Mouse (Mus musculus): ENCODE measurements at regions not wholly inside any gene's neighbourhood (a gene's known extent, or its start where the extent isn't known, plus 50 kb on each side); places are given as distances from the start of the nearest gene placed in this dataset.
"Not testable (repeated sequence)": the region's sequence is repeated elsewhere in the genome, so short reads cannot be mapped to it uniquely, and the experiment has no call there.

DNA sequence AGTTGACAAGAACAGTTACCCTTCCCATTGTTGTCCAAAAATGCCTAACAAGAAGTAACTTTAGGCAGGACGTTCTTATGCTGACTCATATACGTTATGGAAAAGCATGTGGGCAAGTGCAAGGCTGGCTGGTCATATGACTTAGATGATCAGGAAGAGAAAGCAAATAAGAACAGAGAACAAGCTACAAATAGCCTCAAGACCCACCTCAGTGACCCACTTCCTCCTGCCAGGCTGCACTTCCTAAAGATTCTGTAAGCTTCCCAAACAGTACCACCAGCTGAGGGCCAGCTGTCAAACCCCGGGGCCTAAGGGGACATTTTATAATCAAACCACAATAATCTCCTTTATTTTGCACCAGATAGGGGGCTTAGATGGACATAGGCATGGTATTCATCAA, 628.9 kb upstream of the Gm19410 start:
- Histone ChIP-seq H3K9me3 (replicated peaks) (no peaks in the 10 kb centered on the region), H3K4me3 (no peak overlapping the region), H3K36me3 (no peaks in the 10 kb centered on the region), H3K27ac (no peak overlapping the region), H3K4me1 (no peaks in the 10 kb centered on the region), H3K27me3 (ENCODE audit: low read depth, poor library complexity, severe bottlenecking) (no peaks in the 10 kb centered on the region)
- no peak for DNase-seq (ENCODE audit: low spot score)
- 87% methylated on average over 3 of the region's 3 CpGs for WGBS

DNA sequence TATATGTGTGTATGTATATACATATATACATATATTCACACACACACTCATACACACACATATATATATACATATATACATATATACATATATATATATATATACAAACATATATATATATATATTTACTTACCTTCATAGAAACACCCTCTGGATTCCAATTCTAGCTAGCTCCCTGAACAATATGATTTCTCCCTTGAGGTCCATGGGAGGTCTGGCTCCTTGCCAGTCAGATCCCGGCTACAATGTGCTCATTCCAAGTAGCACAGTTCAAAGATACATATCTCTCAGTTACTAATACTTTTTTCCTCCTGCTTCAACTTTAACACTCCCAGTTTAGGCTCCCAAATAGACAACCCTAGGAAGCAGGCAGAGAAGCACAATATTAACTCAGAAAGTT, 624.8 kb upstream of the Gm19410 start:
- Histone ChIP-seq H3K9me3 (replicated peaks) (no peaks in the 10 kb centered on the region), H3K27me3 (ENCODE audit: low read depth, poor library complexity, severe bottlenecking) (peaks cover 5% of the 10 kb centered on the region; the same call in 1 of the 2 replicates), H3K36me3 (no peaks in the 10 kb centered on the region), H3K27ac (no peak overlapping the region), H3K4me1 (peaks cover 4% of the 10 kb centered on the region; the same call in 1 of the 2 replicates), H3K4me3 (no peak overlapping the region)
- no peak for DNase-seq (ENCODE audit: low spot score)
- 89% methylated on average over 1 of the region's 1 CpGs for WGBS

DNA sequence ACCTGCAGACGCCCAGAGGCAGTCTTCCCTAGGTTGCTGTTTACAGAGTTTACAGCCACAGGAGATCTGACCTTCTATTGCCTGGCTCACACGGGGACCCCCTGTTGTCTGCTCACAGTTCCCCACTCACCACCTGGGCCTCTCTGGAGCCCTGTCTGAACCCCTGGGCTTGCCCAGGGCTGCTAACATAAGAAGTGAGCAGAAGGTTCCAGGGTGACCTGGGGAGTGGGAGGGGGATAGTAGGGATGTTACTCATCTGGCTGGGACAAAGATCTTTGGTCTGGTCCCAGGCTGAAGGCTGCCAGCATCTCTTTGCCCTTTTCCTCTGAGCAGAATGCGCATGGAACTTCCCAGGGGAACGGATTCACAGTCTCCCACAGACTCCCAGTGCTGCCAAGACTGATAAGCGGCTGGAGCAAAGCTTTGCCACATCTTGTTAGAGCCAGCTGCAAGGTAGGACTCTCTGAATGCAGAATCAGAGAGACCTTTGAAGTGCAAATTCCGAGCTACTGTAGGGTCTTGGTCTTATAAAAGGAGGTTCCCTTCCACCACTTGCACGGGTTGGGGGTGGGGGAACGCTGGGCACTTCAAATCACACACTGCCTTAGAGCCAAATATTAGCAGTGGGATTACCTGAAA, 622.5 kb upstream of the Gm19410 start:
- H3K9me3 ChIP-seq (replicated peaks) = no peaks in the 10 kb centered on the region
- no peak overlapping the region for H3K27ac ChIP-seq
- H3K36me3 ChIP-seq = no peaks in the 10 kb centered on the region
- no peak for DNase-seq (ENCODE audit: low spot score)
- H3K4me3 ChIP-seq = no peak overlapping the region
- WGBS = 19% methylated on average over 8 of the region's 8 CpGs
- peaks cover 4% of the 10 kb centered on the region; the same call in 1 of the 2 replicates for H3K4me1 ChIP-seq
- H3K27me3 ChIP-seq (ENCODE audit: low read depth, poor library complexity, severe bottlenecking) = peaks cover 5% of the 10 kb centered on the region; the same call in 1 of the 2 replicates

DNA sequence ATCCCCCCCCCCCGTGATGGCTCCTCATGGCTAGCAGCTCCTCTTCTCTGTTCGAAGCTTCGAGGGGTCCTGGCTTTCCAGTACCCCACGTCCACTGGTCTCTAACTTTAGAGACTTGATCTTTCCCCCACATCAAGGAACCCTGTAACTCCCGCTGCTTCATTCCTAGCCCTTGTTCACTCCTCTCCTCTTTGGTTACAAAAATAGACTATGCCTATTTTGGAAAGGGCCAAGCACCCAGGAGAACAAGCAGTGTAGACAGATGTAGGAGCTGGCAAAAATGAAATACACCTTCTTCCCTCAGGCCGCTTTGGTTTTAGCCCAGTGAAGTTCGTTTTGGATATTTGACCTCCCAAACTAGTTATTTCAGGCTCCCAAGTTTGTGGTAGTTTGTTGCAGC, 621.9 kb upstream of the Gm19410 start:
- Histone ChIP-seq H3K4me3 (no peak overlapping the region), H3K27ac (no peak overlapping the region), H3K9me3 (replicated peaks) (no peaks in the 10 kb centered on the region), H3K4me1 (peaks cover 4% of the 10 kb centered on the region; the same call in 1 of the 2 replicates), H3K36me3 (no peaks in the 10 kb centered on the region), H3K27me3 (ENCODE audit: low read depth, poor library complexity, severe bottlenecking) (peaks cover 5% of the 10 kb centered on the region; the same call in 1 of the 2 replicates)
- 41% methylated on average over 7 of the region's 7 CpGs for WGBS
- no peak for DNase-seq (ENCODE audit: low spot score)

DNA sequence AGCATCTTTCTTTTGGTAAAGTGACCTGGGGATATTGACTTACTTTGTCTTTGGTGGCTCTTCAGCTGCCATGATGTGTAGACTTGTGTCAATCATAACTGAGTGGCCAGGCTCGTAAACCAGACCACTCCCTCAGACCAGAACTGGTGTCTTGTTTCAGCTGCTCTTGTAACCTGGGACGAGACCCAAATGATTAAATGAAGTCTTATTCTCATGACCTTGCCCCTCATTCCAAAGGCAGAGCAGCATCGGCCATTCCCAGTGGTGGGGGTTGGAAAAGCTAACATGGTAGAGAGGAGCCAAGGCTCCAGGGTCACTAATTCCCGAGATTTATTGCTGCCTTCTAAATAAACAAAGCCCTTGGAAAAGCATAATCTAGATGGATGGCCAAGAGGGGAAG, 621.2 kb upstream of the Gm19410 start:
- no peaks in the 10 kb centered on the region for H3K36me3 ChIP-seq
- peaks cover 4% of the 10 kb centered on the region; the same call in 1 of the 2 replicates for H3K4me1 ChIP-seq
- H3K27me3 ChIP-seq (ENCODE audit: low read depth, poor library complexity, severe bottlenecking) = peaks cover 5% of the 10 kb centered on the region; the same call in 1 of the 2 replicates
- WGBS = 38% methylated on average over 4 of the region's 4 CpGs
- no peak overlapping the region for H3K27ac ChIP-seq
- DNase-seq (ENCODE audit: low spot score) = no peak
- no peak overlapping the region for H3K4me3 ChIP-seq
- no peaks in the 10 kb centered on the region for H3K9me3 ChIP-seq (replicated peaks)

DNA sequence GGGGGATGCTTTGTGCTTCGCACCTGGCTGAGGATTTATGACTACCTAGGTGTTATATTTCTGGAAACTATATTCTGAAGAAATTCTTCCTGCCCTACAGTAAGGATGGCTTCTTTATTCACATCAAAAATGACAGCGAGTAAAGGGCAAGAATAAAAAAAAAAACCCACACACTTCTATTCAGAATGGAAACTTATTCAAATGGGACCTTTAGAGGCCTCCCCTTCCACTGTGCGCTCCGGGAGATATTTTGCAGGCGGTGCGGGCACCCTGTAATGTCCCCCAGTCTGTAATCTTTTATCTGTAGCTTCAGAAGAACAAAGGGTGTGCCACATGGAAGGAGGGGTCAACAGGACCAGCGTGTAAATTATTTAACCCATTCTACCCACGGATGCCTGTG, 618.1 kb upstream of the Gm19410 start:
- peaks cover 5% of the 10 kb centered on the region; the same call in 1 of the 2 replicates for H3K27me3 ChIP-seq (ENCODE audit: low read depth, poor library complexity, severe bottlenecking)
- no peaks in the 10 kb centered on the region for H3K36me3 ChIP-seq
- peaks cover 4% of the 10 kb centered on the region; the same call in 1 of the 2 replicates for H3K4me1 ChIP-seq
- no peak overlapping the region for H3K4me3 ChIP-seq
- WGBS = 92% methylated on average over 8 of the region's 8 CpGs
- H3K9me3 ChIP-seq (replicated peaks) = no peaks in the 10 kb centered on the region
- no peak overlapping the region for H3K27ac ChIP-seq
- DNase-seq (ENCODE audit: low spot score) = no peak

DNA sequence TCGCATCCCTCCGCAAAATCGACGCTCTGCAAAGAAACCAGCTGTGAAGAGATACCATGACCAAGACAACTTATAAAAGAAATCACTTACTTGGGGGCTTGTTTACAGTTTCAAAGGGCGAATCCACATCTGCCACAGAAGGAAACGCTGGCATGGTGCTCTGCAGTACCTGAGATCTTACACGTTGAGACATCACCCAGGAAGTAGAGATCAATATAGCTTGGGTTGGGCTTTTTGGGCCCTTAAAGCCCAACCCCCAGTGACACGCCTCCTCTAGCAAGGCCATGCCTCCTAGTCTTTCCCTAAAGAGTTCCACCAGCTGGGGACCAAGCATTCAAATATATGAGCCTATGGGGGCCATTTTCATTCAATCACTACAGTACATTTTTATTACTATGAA, 617.6 kb upstream of the Gm19410 start:
- Histone ChIP-seq H3K36me3 (no peaks in the 10 kb centered on the region), H3K27ac (no peak overlapping the region), H3K27me3 (ENCODE audit: low read depth, poor library complexity, severe bottlenecking) (peaks cover 3% of the 10 kb centered on the region; the same call in 1 of the 2 replicates), H3K9me3 (replicated peaks) (no peaks in the 10 kb centered on the region), H3K4me3 (no peak overlapping the region), H3K4me1 (peaks cover 4% of the 10 kb centered on the region; the same call in 1 of the 2 replicates)
- no peak for DNase-seq (ENCODE audit: low spot score)
- 91% methylated on average over 8 of the region's 8 CpGs for WGBS

DNA sequence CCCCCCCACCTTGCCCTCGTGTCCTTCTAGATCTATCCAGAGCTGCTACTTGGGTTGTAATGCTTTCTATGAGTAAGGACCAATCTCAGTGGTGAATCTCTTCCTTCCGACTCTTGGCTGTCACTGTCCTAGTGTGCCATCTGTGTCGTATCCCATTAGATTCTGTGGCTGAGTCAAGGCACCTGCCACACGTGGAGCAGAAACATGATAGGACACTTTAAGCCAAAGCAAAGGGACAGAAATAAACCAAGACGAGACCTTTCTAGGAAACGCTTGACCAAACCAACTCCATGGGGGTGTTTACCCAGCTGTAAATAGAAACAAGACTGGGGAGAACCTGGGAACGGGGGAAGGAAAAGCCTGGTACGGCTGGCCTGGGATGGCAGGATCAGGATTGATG, 613.0 kb upstream of the Gm19410 start:
- no peak overlapping the region for H3K27ac ChIP-seq
- H3K4me1 ChIP-seq = no peaks in the 10 kb centered on the region
- WGBS = 77% methylated on average over 8 of the region's 8 CpGs
- no peaks in the 10 kb centered on the region for H3K36me3 ChIP-seq
- no peak overlapping the region for H3K4me3 ChIP-seq
- no peak for DNase-seq (ENCODE audit: low spot score)
- no peaks in the 10 kb centered on the region for H3K27me3 ChIP-seq (ENCODE audit: low read depth, poor library complexity, severe bottlenecking)
- no peaks in the 10 kb centered on the region for H3K9me3 ChIP-seq (replicated peaks)

DNA sequence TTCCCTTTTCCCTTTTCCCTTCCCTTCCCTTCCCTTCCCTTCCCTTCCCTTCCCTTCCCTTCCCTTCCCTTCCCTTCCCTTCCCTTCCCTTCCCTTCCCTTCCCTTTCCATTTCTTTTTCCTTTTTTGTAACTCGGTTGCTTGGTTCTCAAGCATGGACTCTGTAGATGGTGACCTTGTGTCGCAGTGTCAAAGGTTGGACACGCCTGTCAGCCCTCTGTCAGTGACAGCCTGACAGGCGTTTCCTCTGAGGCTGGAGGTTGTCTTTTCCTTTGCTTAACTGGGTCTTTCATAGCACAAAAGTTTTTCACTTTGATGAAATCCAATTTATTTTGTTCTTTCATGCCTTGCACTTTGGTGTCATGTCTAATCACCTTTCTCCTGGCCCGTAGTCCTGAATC, 609.3 kb upstream of the Gm19410 start:
- Histone ChIP-seq H3K36me3 (no peaks in the 10 kb centered on the region), H3K27me3 (ENCODE audit: low read depth, poor library complexity, severe bottlenecking) (no peaks in the 10 kb centered on the region), H3K4me1 (no peaks in the 10 kb centered on the region), H3K27ac (no peak overlapping the region), H3K4me3 (no peak overlapping the region), H3K9me3 (replicated peaks) (no peaks in the 10 kb centered on the region)
- DNase-seq (ENCODE audit: low spot score) = no peak
- 53% methylated on average over 5 of the region's 5 CpGs for WGBS

DNA sequence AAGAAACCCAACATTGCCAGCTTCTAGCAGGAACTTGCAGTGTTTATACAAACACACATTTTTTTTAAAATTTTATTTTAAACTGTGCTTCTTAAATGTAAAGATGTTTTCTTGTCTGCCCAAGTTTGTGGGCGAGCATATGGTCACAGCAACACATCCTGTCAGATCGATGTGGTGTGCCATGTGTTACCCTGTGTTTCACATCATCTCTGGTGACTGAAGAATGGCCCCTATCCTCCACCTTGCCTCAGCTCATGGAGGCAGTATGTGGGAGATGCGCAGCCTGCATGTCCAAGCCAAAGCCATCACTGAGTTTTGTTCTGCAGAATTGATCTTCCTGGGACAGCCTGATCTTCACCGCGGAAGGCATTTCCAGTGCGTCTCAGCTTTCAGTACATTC, 607.9 kb upstream of the Gm19410 start:
- no peaks in the 10 kb centered on the region for H3K36me3 ChIP-seq
- no peak overlapping the region for H3K27ac ChIP-seq
- no peaks in the 10 kb centered on the region for H3K4me1 ChIP-seq
- DNase-seq (ENCODE audit: low spot score) = no peak
- no peak overlapping the region for H3K4me3 ChIP-seq
- WGBS = 90% methylated on average over 6 of the region's 6 CpGs
- no peaks in the 10 kb centered on the region for H3K27me3 ChIP-seq (ENCODE audit: low read depth, poor library complexity, severe bottlenecking)
- no peaks in the 10 kb centered on the region for H3K9me3 ChIP-seq (replicated peaks)

DNA sequence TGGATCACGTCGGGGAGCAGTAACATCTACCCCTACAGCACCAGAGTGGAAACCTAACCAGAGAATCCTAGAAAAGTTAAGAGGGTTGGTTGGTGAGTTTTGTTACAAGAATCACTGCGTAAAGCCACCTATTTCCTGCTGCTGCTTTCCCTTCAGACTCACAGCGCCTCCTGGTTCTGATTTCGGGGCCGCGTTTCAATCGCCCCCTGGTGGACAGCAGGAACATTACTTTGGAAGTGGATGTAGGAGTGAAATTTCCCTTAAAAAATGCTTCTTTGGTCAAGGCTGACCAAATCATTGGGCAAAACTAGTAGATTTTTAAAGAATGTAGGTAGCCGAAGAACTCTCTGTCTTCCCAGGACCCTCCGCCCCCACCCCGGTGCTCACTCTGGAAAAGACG, 606.3 kb upstream of the Gm19410 start:
- H3K27ac ChIP-seq = peak overlapping the region; percentile 46; the same call in 1 of the 2 replicates
- DNase-seq (ENCODE audit: low spot score) = peak; percentile 70
- H3K27me3 ChIP-seq (ENCODE audit: low read depth, poor library complexity, severe bottlenecking) = no peaks in the 10 kb centered on the region
- no peak overlapping the region for H3K4me3 ChIP-seq
- no peaks in the 10 kb centered on the region for H3K9me3 ChIP-seq (replicated peaks)
- H3K36me3 ChIP-seq = no peaks in the 10 kb centered on the region
- H3K4me1 ChIP-seq = no peaks in the 10 kb centered on the region
- 24% methylated on average over 12 of the region's 12 CpGs for WGBS

DNA sequence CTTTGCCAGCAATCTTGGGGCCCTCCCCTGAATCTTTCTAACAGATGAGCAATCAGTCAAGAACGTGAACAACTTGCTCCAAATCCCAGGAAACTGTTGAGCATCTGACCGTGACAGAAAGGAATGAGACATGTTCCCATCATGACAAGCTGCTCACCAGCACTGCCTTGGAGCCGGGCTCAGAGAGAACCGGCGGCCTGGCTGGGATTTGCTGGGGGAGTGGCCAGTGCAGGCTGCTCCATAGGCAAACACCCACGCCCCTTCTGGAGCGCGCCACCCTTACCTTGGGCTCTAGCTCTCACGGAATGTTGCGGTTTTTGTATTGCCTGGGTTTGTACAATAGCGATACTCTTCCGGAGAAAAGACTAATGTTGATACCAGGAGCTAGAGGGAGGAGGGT, 605.4 kb upstream of the Gm19410 start:
- no peak overlapping the region for H3K4me3 ChIP-seq
- H3K36me3 ChIP-seq = no peaks in the 10 kb centered on the region
- H3K9me3 ChIP-seq (replicated peaks) = no peaks in the 10 kb centered on the region
- H3K27me3 ChIP-seq (ENCODE audit: low read depth, poor library complexity, severe bottlenecking) = no peaks in the 10 kb centered on the region
- no peak for DNase-seq (ENCODE audit: low spot score)
- no peaks in the 10 kb centered on the region for H3K4me1 ChIP-seq
- 87% methylated on average over 12 of the region's 12 CpGs for WGBS
- H3K27ac ChIP-seq = no peak overlapping the region

DNA sequence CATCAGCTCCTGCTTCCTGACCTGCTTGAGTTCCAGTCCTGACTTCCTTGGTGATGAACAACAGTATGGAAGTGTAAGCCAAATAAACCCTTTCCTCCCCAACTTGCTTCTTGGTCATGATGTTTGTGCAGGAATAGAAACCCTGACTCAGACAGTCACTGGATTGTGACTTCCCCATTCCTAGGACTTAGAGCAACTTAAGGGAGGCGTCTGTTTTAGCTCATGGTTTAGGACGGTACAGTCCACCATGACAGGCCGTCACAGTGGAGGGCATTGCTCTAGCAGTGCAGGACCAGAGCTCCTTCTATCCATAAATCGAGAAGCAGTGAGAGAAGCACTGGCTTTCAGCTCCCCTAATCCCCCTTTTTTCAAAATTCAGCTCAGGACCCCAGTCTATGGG, 603.4 kb upstream of the Gm19410 start:
- H3K27ac ChIP-seq; H3K36me3 ChIP-seq; H3K4me1 ChIP-seq; H3K27me3 ChIP-seq (ENCODE audit: low read depth, poor library complexity, severe bottlenecking); H3K9me3 ChIP-seq (replicated peaks); H3K4me3 ChIP-seq: not testable (repeated sequence)
- DNase-seq (ENCODE audit: low spot score) = peak; percentile 10
- 89% methylated on average over 4 of the region's 4 CpGs for WGBS

DNA sequence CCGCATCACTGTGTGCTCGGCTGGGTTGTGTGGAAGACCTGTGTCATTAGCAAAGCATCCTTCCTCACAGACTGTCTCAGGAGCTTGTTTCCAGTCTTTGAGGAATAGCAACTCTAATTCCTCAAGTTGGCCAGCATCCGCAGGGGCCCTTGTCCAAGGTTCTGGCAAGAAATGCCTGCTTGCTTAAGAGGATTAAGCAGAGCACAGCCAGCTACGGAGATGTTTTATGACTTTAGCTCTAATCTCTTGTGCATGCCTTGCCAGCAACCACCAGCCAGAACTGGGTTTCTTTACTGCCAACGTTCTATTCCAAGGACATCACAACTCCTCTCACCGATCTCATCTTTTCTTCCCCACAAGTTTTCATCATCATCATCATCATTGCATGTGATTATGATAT, 599.0 kb upstream of the Gm19410 start:
- Histone ChIP-seq H3K27ac (no peak overlapping the region), H3K4me1 (peaks cover 5% of the 10 kb centered on the region; the same call in 1 of the 2 replicates), H3K4me3 (no peak overlapping the region), H3K27me3 (ENCODE audit: low read depth, poor library complexity, severe bottlenecking) (no peaks in the 10 kb centered on the region), H3K9me3 (replicated peaks) (no peaks in the 10 kb centered on the region), H3K36me3 (no peaks in the 10 kb centered on the region)
- 90% methylated on average over 6 of the region's 6 CpGs for WGBS
- peak; percentile 18 for DNase-seq (ENCODE audit: low spot score)
